Mouse (Mus musculus): ENCODE results near the gene Uba52.

DNA sequence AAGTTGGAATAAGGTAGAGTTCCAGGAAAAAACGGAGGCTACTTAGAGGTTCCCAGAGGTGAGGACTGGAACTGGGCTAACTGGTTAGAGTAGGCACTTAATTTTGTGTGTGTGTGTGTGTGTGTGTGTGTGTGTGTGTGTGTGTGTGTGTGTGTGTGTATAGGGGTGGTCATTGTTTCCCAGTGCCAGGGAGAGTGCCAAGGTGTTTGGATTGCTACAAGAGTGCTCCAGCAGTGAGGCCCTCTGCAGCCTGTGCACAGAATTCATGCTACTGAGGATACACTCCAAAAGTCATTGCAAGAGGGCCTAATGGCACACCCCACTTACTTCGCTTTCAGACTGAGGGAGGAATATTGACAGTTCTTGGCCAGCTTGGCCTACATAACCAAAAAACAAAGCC is 27.7 kb downstream of the Uba52 start:
- no peak for TF ChIP-seq CTCF (IDR thresholded peaks at IDR 0.05; ENCODE audit: low read depth)
- TF ChIP-seq EP300 (IDR thresholded peaks at IDR 0.05; ENCODE audit: low read depth), result no peak

All from liver, postnatal 0 days (tissue).